Mouse (Mus musculus) midbrain, embryonic 12.5 days (tissue): Measurements from ENCODE around the gene Ceacam10. TPM values are rescaled to one million over a fixed set of nuclear protein-coding genes. Genes with fewer than 3 reads are reported as not detected.

ENCODE experiments used
- ATAC-seq: fragments of 200-750 bp; cut with Nextera tagmentation; 2 replicates; pipeline ENCODE4 v1.8.0; 2017; ENCODE audit warnings: low read depth, moderate TSS enrichment, moderate library complexity; ENCODE audit not compliant: low FRiP score
- H3K27ac ChIP-seq: fragments of 300-500 bp; sonication (generic); replicated peaks from 2 replicates; pipeline ENCODE4 v1.5.1; 2016; ENCODE audit warnings: mild to moderate bottlenecking
- H3K27me3 ChIP-seq: fragments of 300-500 bp; sonication (generic); 2 replicates; pipeline ENCODE4 v1.6.1; 2016; ENCODE audit warnings: mild to moderate bottlenecking
- H3K36me3 ChIP-seq: fragments of 300-500 bp; sonication (generic); 2 replicates; pipeline ENCODE4 v1.6.1; 2016
- H3K4me1 ChIP-seq: fragments of 300-500 bp; sonication (generic); 2 replicates; pipeline ENCODE4 v1.6.1; 2016
- H3K4me2 ChIP-seq: fragments of 300-500 bp; sonication (generic); replicated peaks from 2 replicates; pipeline ENCODE4 v1.6.1; 2016; ENCODE audit warnings: mild to moderate bottlenecking, moderate library complexity
- H3K4me3 ChIP-seq: fragments of 300-500 bp; sonication (generic); 2 replicates; pipeline ENCODE4 v1.5.1; 2016; ENCODE audit warnings: mild to moderate bottlenecking
- H3K9ac ChIP-seq: fragments of 300-500 bp; sonication (generic); replicated peaks from 2 replicates; pipeline ENCODE4 v1.6.1; 2016; ENCODE audit warnings: mild to moderate bottlenecking, moderate library complexity
- H3K9me3 ChIP-seq: fragments of 300-500 bp; sonication (generic); 2 replicates; pipeline ENCODE4 v1.6.1; 2016; ENCODE audit warnings: mild to moderate bottlenecking
- WGBS: fragments of 180-500 bp; shearing (Covaris S2); methylation state at CpG from one replicate; pipeline ENCODE4 v1.1.7; 2016; 5-methylcytosine and 5-hydroxymethylcytosine counted together
- polyA plus RNA-seq: library from polyadenylated mRNA; unstranded; fragments of >200 nt; fragmentation: Nextera tagmentation; extraction: Ambion mirVana; gene quantifications from 2 replicates; pipeline ENCODE4 v1.2.1, GENCODE M21; 2016

Gene Ceacam10
- polyA plus RNA-seq, 1 experiment from 2014 or later: not detected

DNA sequence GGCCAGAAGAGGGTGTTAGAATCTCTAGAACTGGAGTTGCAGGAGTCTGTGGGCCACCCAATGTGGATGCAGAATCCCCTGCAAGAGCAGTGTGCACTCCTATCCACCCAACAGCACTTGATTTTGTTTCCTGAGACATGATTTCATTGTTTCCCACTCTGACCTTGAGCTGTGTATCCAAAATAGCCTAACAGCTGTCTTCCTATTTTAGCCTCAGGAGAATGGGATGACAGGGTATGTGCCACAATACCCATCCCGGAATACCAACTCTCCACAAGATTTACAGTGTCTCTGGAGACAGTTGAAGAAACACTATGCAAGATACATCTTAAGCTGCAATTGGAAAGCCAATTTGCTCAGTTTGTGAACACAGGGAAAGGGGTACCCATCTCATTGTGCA is 20.9 kb downstream of the Ceacam10 start:
- H3K9ac ChIP-seq: no peak overlapping the region
- no peaks in the 10 kb centered on the region for H3K27me3 ChIP-seq
- peaks cover 27% of the 10 kb centered on the region for H3K9me3 ChIP-seq
- no peak overlapping the region for H3K4me2 ChIP-seq
- H3K36me3 ChIP-seq: no peaks in the 10 kb centered on the region
- H3K4me1 ChIP-seq: no peaks in the 10 kb centered on the region
- H3K27ac ChIP-seq: no peak overlapping the region
- no peak for ATAC-seq
- WGBS: 94% methylated on average over 1 of the region's 1 CpGs
- H3K4me3 ChIP-seq: no peak overlapping the region

DNA sequence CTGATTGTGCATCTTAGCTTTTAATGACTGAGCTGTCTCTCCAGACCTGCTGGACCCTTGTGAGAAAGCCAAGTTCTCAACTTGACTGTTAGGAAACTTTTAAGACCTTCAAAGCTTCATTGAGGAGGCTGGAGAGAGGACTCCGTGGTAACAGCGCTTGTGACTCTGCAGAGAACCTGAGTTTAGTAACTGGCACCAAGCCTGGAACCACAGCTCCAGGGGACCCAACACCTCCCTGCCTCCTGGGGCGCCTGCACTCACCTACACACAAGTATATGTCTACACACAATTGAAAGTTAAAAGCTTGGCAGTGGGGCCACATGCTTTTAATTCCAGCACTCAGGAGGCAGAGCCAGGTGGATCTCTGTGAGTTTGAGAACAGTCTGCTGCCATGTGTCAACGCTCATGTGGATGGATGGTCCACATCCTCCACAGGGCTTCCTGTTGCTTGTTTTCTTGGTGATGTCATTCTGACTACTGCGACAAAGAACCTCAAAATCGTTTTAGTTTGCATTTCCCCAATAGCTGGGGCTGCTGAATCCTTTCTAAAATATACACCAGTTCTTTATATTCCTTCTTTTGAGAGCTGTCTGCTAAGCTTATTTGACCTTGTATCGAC is 25.3 kb downstream of the Ceacam10 start:
- Histone ChIP-seq H3K4me1 (no peaks in the 10 kb centered on the region), H3K4me3 (no peak overlapping the region), H3K27ac (no peak overlapping the region), H3K9me3 (0 out of 2 replicates have a peak, but pooled peaks cover 6% of the 10 kb centered on the region), H3K27me3 (no peaks in the 10 kb centered on the region), H3K4me2 (no peak overlapping the region), H3K36me3 (no peaks in the 10 kb centered on the region), H3K9ac (no peak overlapping the region)
- no peak for ATAC-seq
- WGBS: 77% methylated on average over 7 of the region's 7 CpGs

- 78% methylated on average over 6 of the region's 6 CpGs for WGBS
- Histone ChIP-seq H3K27me3 (no peaks in the 10 kb centered on the region), H3K4me1 (no peaks in the 10 kb centered on the region), H3K9ac (no peak overlapping the region), H3K36me3 (no peaks in the 10 kb centered on the region), H3K4me3 (no peak overlapping the region), H3K4me2 (no peak overlapping the region), H3K9me3 (no peaks in the 10 kb centered on the region), H3K27ac (no peak overlapping the region)
- no peak for ATAC-seq
Measured at GRCm38 (mm10) chr7:24804826-24805225, 27.8 kb downstream of the Ceacam10 start.

GRCm38 (mm10) chr7:24809041-24809440 is 32.0 kb downstream of the Ceacam10 start:
- Histone ChIP-seq H3K4me2 (no peak overlapping the region), H3K36me3 (no peaks in the 10 kb centered on the region), H3K27ac (no peak overlapping the region), H3K9ac (no peak overlapping the region), H3K4me3 (no peak overlapping the region), H3K27me3 (no peaks in the 10 kb centered on the region), H3K4me1 (no peaks in the 10 kb centered on the region), H3K9me3 (no peaks in the 10 kb centered on the region)
- ATAC-seq: no peak
- WGBS: 41% methylated on average over 2 of the region's 2 CpGs

DNA sequence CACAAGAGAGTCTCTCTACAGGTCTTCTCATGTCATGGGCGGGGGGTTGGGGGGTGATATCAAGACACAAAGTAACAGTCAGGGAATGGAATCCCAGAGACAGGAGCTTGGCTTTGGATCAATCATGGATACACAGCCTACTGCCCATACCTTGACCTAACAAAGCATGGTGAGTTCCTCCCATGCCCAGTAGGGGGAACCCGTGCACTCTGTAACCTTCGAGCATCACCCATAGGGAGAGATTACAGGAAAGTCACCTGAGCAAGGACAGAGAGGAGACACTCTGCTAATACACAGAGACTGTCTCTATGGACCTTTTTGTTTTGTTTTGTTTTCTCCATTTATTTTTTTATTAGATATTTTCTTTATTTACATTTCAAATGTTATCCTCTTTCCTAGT is 40.5 kb downstream of the Ceacam10 start:
- H3K27ac ChIP-seq: no peak overlapping the region
- no peaks in the 10 kb centered on the region for H3K4me1 ChIP-seq
- H3K4me2 ChIP-seq: no peak overlapping the region
- ATAC-seq: peak; percentile 79
- no peaks in the 10 kb centered on the region for H3K9me3 ChIP-seq
- H3K4me3 ChIP-seq: no peak overlapping the region
- WGBS: 1% methylated on average over 3 of the region's 3 CpGs
- H3K36me3 ChIP-seq: no peaks in the 10 kb centered on the region
- H3K9ac ChIP-seq: no peak overlapping the region
- H3K27me3 ChIP-seq: no peaks in the 10 kb centered on the region

GRCm38 (mm10) chr7:24824452-24824851 is 47.4 kb downstream of the Ceacam10 start:
- H3K4me2 ChIP-seq: no peak overlapping the region
- no peaks in the 10 kb centered on the region for H3K9me3 ChIP-seq
- H3K4me3 ChIP-seq: no peak overlapping the region
- H3K36me3 ChIP-seq: no peaks in the 10 kb centered on the region
- H3K27me3 ChIP-seq: no peaks in the 10 kb centered on the region
- H3K9ac ChIP-seq: no peak overlapping the region
- H3K27ac ChIP-seq: no peak overlapping the region
- 78% methylated on average over 7 of the region's 7 CpGs for WGBS
- H3K4me1 ChIP-seq: no peaks in the 10 kb centered on the region
- ATAC-seq: no peak

- Histone ChIP-seq H3K9me3 (no peaks in the 10 kb centered on the region), H3K27ac (no peak overlapping the region), H3K4me1 (no peaks in the 10 kb centered on the region), H3K4me2 (no peak overlapping the region), H3K4me3 (no peak overlapping the region), H3K36me3 (no peaks in the 10 kb centered on the region), H3K9ac (no peak overlapping the region), H3K27me3 (no peaks in the 10 kb centered on the region)
- 85% methylated on average over 4 of the region's 4 CpGs for WGBS
- no peak for ATAC-seq
Measured at GRCm38 (mm10) chr7:24827181-24827580, 50.2 kb downstream of the Ceacam10 start.

Other genes starting within 250 kb of the Ceacam10 start
- gene Irgq, start 246.5 kb upstream of the Ceacam10 start, polyA plus RNA-seq: 30.4 and 31.5 TPM in 2 replicates
- not detected in 2 replicates for gene Pinlyp, start 231.1 kb upstream of the Ceacam10 start, polyA plus RNA-seq
- gene Xrcc1, start 230.9 kb upstream of the Ceacam10 start, polyA plus RNA-seq: 89.8 and 101 TPM in 2 replicates
- 13.7 and 14.8 TPM in 2 replicates for gene Ethe1, start 189.7 kb upstream of the Ceacam10 start, polyA plus RNA-seq
- 3.1 and 3.7 TPM in 2 replicates for gene Zfp575, start 189.6 kb upstream of the Ceacam10 start, polyA plus RNA-seq
- gene Phldb3, start 166.4 kb upstream of the Ceacam10 start, polyA plus RNA-seq: not detected in 2 replicates
- gene Lypd3, start 140.7 kb upstream of the Ceacam10 start, polyA plus RNA-seq: 0.68 and 0.73 TPM in 2 replicates
- gene Tex101, start 100.5 kb upstream of the Ceacam10 start, polyA plus RNA-seq: not detected in 2 replicates
- gene BC049730, start 68.0 kb upstream of the Ceacam10 start, polyA plus RNA-seq: not detected in 2 replicates
- not detected in 2 replicates for gene Gm4763, start 50.3 kb upstream of the Ceacam10 start, polyA plus RNA-seq
- gene Cd177, start 16.9 kb upstream of the Ceacam10 start, polyA plus RNA-seq: not detected in 2 replicates
- gene Gm9844, start 85.0 kb downstream of the Ceacam10 start, polyA plus RNA-seq: 23.7 and 24.8 TPM in 2 replicates
- not detected in 2 replicates for gene Lypd4, start 92.7 kb downstream of the Ceacam10 start, polyA plus RNA-seq
- gene Dmrtc2, start 92.9 kb downstream of the Ceacam10 start, polyA plus RNA-seq: not detected in 2 replicates
- 1,467 and 1,476 TPM in 2 replicates for gene Rps19, start 107.2 kb downstream of the Ceacam10 start, polyA plus RNA-seq
- gene Cd79a, start 120.2 kb downstream of the Ceacam10 start, polyA plus RNA-seq: 0.31 and 0.36 TPM in 2 replicates
- 78.6 and 79.4 TPM in 2 replicates for gene Arhgef1, start 125.7 kb downstream of the Ceacam10 start, polyA plus RNA-seq
- 3.6 and 5.9 TPM in 2 replicates for gene Gm4881, start 167.3 kb downstream of the Ceacam10 start, polyA plus RNA-seq
- gene Rabac1, start 195.5 kb downstream of the Ceacam10 start, polyA plus RNA-seq: 111 and 118 TPM in 2 replicates
- 77.8 and 86.3 TPM in 2 replicates for gene Atp1a3, start 228.8 kb downstream of the Ceacam10 start, polyA plus RNA-seq